ENCODE assay signal across 15 mouse cellular contexts in genomic region chr4:130862538-130862937, GRCm38 (mm10). TPM values are rescaled to one million over a fixed set of nuclear protein-coding genes. Genes with fewer than 3 reads are reported as not detected.
DNase-seq lines count a peak whose midpoint lies in the region; ATAC-seq and TF ChIP-seq lines count a peak whose summit lies in the region.
"Had no signal": no experiment of that assay in that cellular context is flagged by ENCODE, and none has a peak within 500 bp of the region (broad histone marks: within the 10 kb centered on the region; RNA-seq: fewer than 3 reads in every experiment).

No protein-coding gene starts in this region.

- H3K9me3 ChIP-seq in heart, embryonic 14.5 days (ENCODE audit: control insufficient read depth, low read length): no peaks in the 10 kb centered on the region
- no peaks in the 10 kb centered on the region for H3K9me3 ChIP-seq in limb, embryonic 13.5 days
- no peaks in the 10 kb centered on the region for H3K9me3 ChIP-seq in limb, embryonic 10.5 days (replicated peaks)
- H3K9me3 ChIP-seq in stomach, embryonic 16.5 days (replicated peaks; ENCODE audit: control insufficient read depth, low read length): no peaks in the 10 kb centered on the region
- H3K9me3 ChIP-seq: intestine, embryonic 15.5 days had no signal

- peaks cover 21% of the 10 kb centered on the region in 2 experiments for H3K4me1 ChIP-seq in heart, embryonic 14.5 days (ENCODE audit: control insufficient read depth in 2 of 2, insufficient read depth in 2 of 2, low read length in 2 of 2)
- H3K4me1 ChIP-seq in heart, adult 2 months (ENCODE audit: control insufficient read depth, insufficient read depth, low read length): peaks cover 4% of the 10 kb centered on the region
- H3K4me1 ChIP-seq in limb, embryonic 13.5 days: peaks cover 34% of the 10 kb centered on the region
- peaks cover 25% of the 10 kb centered on the region for H3K4me1 ChIP-seq in limb, embryonic 10.5 days
- peaks cover 14% of the 10 kb centered on the region; the same call in 1 of the 2 replicates for H3K4me1 ChIP-seq in stomach, embryonic 16.5 days (ENCODE audit: control insufficient read depth, insufficient read depth, low read length)

- no peak for TF ChIP-seq EP300 in heart, adult 2 months (IDR thresholded peaks at IDR 0.05; ENCODE audit: insufficient read depth, low read depth, low read length)

- ATAC-seq in heart, embryonic 14.5 days (ENCODE audit: insufficient number of reproducible peaks, insufficient read depth, low FRiP score, low read depth): no peak
- no peak for ATAC-seq in limb, embryonic 13.5 days (ENCODE audit: low FRiP score, low read depth)
- ATAC-seq in stomach, embryonic 16.5 days (ENCODE audit: insufficient read depth, low FRiP score): 0 out of 2 replicates have a peak, but pooled peaks have one; percentile 13
- ATAC-seq: activated CD4-positive, CD25-positive, alpha-beta regulatory T cell, adult 4 months; liver, postnatal 0 days had no signal

- peak; percentile 57 for DNase-seq in cerebellum, adult 11-12 months
- DNase-seq in cerebellum, adult 11 months: no peak
- no peak for DNase-seq in heart, adult 2 months
- DNase-seq in limb, embryonic 10.5 days (ENCODE audit: low spot score): no peak
- DNase-seq in layer of hippocampus, adult 11-12 months (ENCODE audit: low spot score): no peak
- DNase-seq: gastrocnemius, postnatal 25 days; liver, postnatal 0 days; right cerebral cortex, postnatal 25 days had no signal

- TF ChIP-seq POLR2A in heart, adult 2 months (IDR thresholded peaks at IDR 0.05; ENCODE audit: insufficient read depth, low read depth, low read length): no peak

- no peak overlapping the region for H3K4me3 ChIP-seq in heart, embryonic 14.5 days (ENCODE audit: control insufficient read depth in 1 of 2, insufficient read depth in 1 of 2, low read depth in 1 of 2, low read length in 2 of 2)
- no peak overlapping the region for H3K4me3 ChIP-seq in heart, adult 2 months
- H3K4me3 ChIP-seq in limb, embryonic 13.5 days: no peak overlapping the region
- H3K4me3 ChIP-seq in limb, embryonic 10.5 days: no peak overlapping the region
- H3K4me3 ChIP-seq in stomach, embryonic 16.5 days (replicated peaks; ENCODE audit: low read length): no peak overlapping the region
- H3K4me3 ChIP-seq: erythroblast, embryonic 14.5 days had no signal

- intact Hi-C loops in heart, adult 2 months (cut with DNase I): no loop called here

- no peaks in the 10 kb centered on the region for H3K36me3 ChIP-seq in heart, embryonic 14.5 days (ENCODE audit: control insufficient read depth, insufficient read depth, low read length)
- H3K36me3 ChIP-seq in heart, adult 2 months (ENCODE audit: control insufficient read depth, insufficient read depth, low read length): no peaks in the 10 kb centered on the region
- no peaks in the 10 kb centered on the region for H3K36me3 ChIP-seq in limb, embryonic 13.5 days
- H3K36me3 ChIP-seq in limb, embryonic 10.5 days: no peaks in the 10 kb centered on the region
- no peaks in the 10 kb centered on the region for H3K36me3 ChIP-seq in stomach, embryonic 16.5 days (ENCODE audit: control insufficient read depth, insufficient read depth, low read length)
- H3K36me3 ChIP-seq: intestine, embryonic 15.5 days had no signal

- H3K79me2 ChIP-seq in heart, adult 2 months (replicated peaks; ENCODE audit: control insufficient read depth, insufficient read depth, low read length): no peaks in the 10 kb centered on the region

- 68% methylated on average over 5 of the region's 5 CpGs for WGBS in heart, embryonic 14.5 days
- 84% methylated on average over 5 of the region's 5 CpGs for WGBS in heart, adult 2 months
- WGBS in limb, embryonic 13.5 days: 72% methylated on average over 5 of the region's 5 CpGs
- WGBS in limb, embryonic 10.5 days: 78% methylated on average over 5 of the region's 5 CpGs
- 63% methylated on average over 5 of the region's 5 CpGs for WGBS in stomach, embryonic 16.5 days

- H3K9ac ChIP-seq in heart, embryonic 14.5 days (ENCODE audit: low read length): 0 out of 2 replicates have a peak overlapping the region, but pooled peaks have one; percentile 35
- no peak overlapping the region for H3K9ac ChIP-seq in heart, adult 2 months (ENCODE audit: low read depth, low read length)
- no peak overlapping the region for H3K9ac ChIP-seq in limb, embryonic 13.5 days
- no peak overlapping the region for H3K9ac ChIP-seq in stomach, embryonic 16.5 days (ENCODE audit: low read length)
- H3K9ac ChIP-seq: intestine, embryonic 15.5 days; liver, postnatal 0 days had no signal

- H3K27me3 ChIP-seq in heart, embryonic 14.5 days (ENCODE audit: control insufficient read depth, insufficient read depth, low read length): peaks cover 14% of the 10 kb centered on the region
- H3K27me3 ChIP-seq in heart, adult 2 months (ENCODE audit: control insufficient read depth, insufficient read depth, low read length): no peaks in the 10 kb centered on the region
- peaks cover 38% of the 10 kb centered on the region for H3K27me3 ChIP-seq in limb, embryonic 13.5 days
- peaks cover 80% of the 10 kb centered on the region for H3K27me3 ChIP-seq in limb, embryonic 10.5 days (ENCODE audit: low read depth, poor library complexity, severe bottlenecking)
- H3K27me3 ChIP-seq in stomach, embryonic 16.5 days (ENCODE audit: control insufficient read depth, insufficient read depth, low read length): peaks cover 6% of the 10 kb centered on the region; the same call in 1 of the 2 replicates

- no peak for TF ChIP-seq CTCF in heart, adult 2 months (IDR thresholded peaks at IDR 0.05)

- peak overlapping the region; percentile 74; the same call in 1 of the 2 replicates for H3K4me2 ChIP-seq in heart, embryonic 14.5 days (ENCODE audit: low read length)
- H3K4me2 ChIP-seq in limb, embryonic 13.5 days (replicated peaks): peak overlapping the region; percentile 68
- no peak overlapping the region for H3K4me2 ChIP-seq in stomach, embryonic 16.5 days (ENCODE audit: low read depth, low read length)

- peak overlapping the region; percentile 67 to 77 for H3K27ac ChIP-seq in heart, embryonic 14.5 days (replicated peaks in 1 of 2; ENCODE audit: control insufficient read depth in 1 of 2, insufficient read depth in 1 of 2, low read depth in 2 of 2, low read length in 2 of 2)
- no peak overlapping the region for H3K27ac ChIP-seq in heart, adult 2 months
- peak overlapping the region; percentile 4; the same call in 1 of the 2 replicates for H3K27ac ChIP-seq in limb, embryonic 13.5 days
- no peak overlapping the region for H3K27ac ChIP-seq in limb, embryonic 10.5 days
- H3K27ac ChIP-seq in stomach, embryonic 16.5 days (ENCODE audit: low read length): peak overlapping the region; percentile 79
- H3K27ac ChIP-seq: kidney, postnatal 0 days had no signal

RNA-seq across cellular contexts. Expression of gene Laptm5, which starts 50.4 kb away (rescaled TPM):
- 30.8 and 33.0 TPM in 2 replicates for polyA plus RNA-seq in heart, embryonic 14.5 days (2014; fragmentation: Nextera tagmentation; extraction: Ambion mirVana)
- total RNA-seq in heart, adult 2 months (2021): 10 to 100 TPM; 15.5 to 22.8 TPM
- polyA plus RNA-seq in heart, adult 2 months (2012; rRNA removed): 44.1 and 59.4 TPM in 2 replicates
- polyA plus RNA-seq in limb, embryonic 13.5 days (2015; fragmentation: Nextera tagmentation; extraction: Ambion mirVana): 32.2 and 35.9 TPM in 2 replicates
- polyA plus RNA-seq in limb, embryonic 10.5 days (2016; fragmentation: Nextera tagmentation; extraction: Ambion mirVana): 10.5 and 15.4 TPM in 2 replicates
- polyA plus RNA-seq in stomach, embryonic 16.5 days (2015; fragmentation: Nextera tagmentation; extraction: Ambion mirVana): 47.9 and 50.5 TPM in 2 replicates

Comparison
In these comparisons a context has a peak if more than half of its experiments do, and no peak if none do; other contexts are left out.
1. H3K27ac ChIP-seq: peak in heart, embryonic 14.5 days (2 of 2), limb, embryonic 13.5 days (single experiment) and stomach, embryonic 16.5 days (single experiment); none in heart, adult 2 months (single experiment) and limb, embryonic 10.5 days (single experiment).